Mouse (Mus musculus) embryonic fibroblast, embryonic 13.5 days (primary cell): ENCODE measurements at regions not wholly inside any gene's neighbourhood (a gene's known extent, or its start where the extent isn't known, plus 50 kb on each side); places are given as distances from the start of the nearest gene placed in this dataset.

Experiments used
- CTCF ChIP-seq: IDR thresholded peaks from 2 replicates; pipeline ENCODE4 v1.5.1; 2011; ENCODE audit warnings: mild to moderate bottlenecking, control low read depth, low read length, moderate library complexity, borderline replicate concordance; ENCODE audit not compliant: insufficient read depth
- POLR2A ChIP-seq: IDR thresholded peaks from 2 replicates; pipeline ENCODE4 v1.6.1; 2011; ENCODE audit warnings: low read depth, mild to moderate bottlenecking, control low read depth, low read length, moderate library complexity

DNA sequence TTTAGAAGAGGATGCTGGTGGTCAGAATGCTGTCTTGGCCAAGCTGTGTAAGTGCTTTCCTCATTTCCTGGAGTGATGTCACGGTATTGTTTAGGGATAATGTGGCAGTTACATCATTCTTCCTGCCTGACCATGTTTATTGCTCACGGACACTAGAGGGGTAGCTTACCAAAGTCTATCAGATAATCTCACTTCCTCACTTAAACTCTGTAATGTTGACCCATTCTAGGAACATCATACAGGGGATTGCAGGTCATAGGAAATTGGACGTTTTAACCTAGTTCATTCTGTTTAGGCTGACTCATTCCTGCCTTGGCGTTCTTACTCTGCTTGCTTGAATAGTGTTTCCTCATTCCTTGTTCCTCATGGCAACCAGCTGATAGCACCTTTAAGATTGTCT is 120.3 kb downstream of the Gm45692 start:
- TF ChIP-seq POLR2A (no peak), CTCF (no peak)
